Mouse (Mus musculus) brown adipose tissue, adult 24 weeks (tissue): ENCODE measurements at regions not wholly inside any gene's neighbourhood (a gene's known extent, or its start where the extent isn't known, plus 50 kb on each side); places are given as distances from the start of the nearest gene placed in this dataset.

Source experiments
- H3K27ac ChIP-seq: fragments of 200-500 bp; replicated peaks from 2 replicates; pipeline ENCODE4 v1.5.1; 2012; ENCODE audit warnings: low read depth, mild to moderate bottlenecking, low read length
- H3K4me1 ChIP-seq: fragments of 200-500 bp; 2 replicates; pipeline ENCODE4 v1.6.1; 2012; ENCODE audit warnings: low read length, mixed read lengths; ENCODE audit not compliant: control insufficient read depth, insufficient read depth, insufficient read length
- H3K4me3 ChIP-seq: fragments of 200-500 bp; 2 replicates; pipeline ENCODE4 v1.5.1; 2012; ENCODE audit warnings: low read depth, mild to moderate bottlenecking, low read length, moderate library complexity; ENCODE audit not compliant: insufficient read depth

DNA sequence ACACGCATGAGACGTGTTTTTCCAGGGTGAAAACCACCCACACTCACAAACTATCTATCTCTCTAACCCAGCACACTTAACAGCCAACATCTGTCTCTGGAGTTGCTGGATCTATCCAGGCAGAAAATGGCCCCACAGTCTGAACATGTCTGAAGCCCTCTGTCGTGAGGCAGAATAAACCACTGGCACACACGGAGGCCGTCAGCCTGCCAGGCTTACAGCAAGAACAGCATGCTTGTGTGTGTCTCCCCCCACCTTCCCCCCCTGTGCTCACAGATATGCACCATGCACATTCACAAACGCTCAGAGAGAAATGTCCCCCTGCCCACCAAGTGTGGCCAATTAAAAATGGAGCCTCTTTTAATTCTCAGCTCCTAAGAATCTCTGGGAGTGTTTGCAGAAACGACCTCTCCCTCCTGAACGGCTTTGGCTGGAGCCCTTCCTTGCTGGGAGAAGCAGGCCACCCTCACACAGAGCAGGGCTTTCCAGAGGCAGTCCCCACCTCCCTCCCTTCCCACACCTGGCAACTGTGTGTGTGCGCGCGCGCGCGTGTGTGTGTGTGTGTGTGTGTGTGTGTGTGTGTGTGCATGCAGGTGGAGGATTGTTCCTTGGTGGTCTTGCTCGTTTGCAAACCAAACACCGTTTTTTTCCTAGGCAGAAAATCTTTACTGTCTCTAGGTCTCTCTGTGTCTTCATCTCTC is 88.7 kb downstream of the Edn3 start:
- no peak overlapping the region for H3K27ac ChIP-seq
- H3K4me1 ChIP-seq = no peaks in the 10 kb centered on the region; the same call in 1 of the 2 replicates
- H3K4me3 ChIP-seq = no peak overlapping the region

DNA sequence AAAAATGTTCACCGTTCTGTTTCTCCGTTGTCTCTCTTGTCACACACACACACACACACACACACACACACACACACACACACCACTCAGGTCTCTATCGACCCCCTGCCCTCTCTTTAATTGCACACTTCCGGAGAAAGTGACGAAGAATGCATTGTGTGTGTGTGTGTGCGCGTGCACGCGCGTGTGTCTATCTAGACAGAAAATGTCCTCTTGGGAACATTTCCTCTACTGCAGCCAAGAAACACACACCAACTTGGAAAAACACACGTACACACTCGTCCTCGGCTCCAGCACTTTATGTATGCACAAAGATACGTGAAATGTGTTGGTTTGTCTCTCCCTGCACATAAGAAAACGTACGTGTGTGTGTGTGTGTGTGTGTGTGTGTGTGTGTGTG is 90.4 kb downstream of the Edn3 start:
- H3K27ac ChIP-seq = no peak overlapping the region
- no peaks in the 10 kb centered on the region for H3K4me1 ChIP-seq
- no peak overlapping the region for H3K4me3 ChIP-seq

GRCm38 (mm10) chr2:174851525-174852330 is 91.3 kb downstream of the Edn3 start:
- Histone ChIP-seq H3K27ac (no peak overlapping the region), H3K4me1 (no peaks in the 10 kb centered on the region), H3K4me3 (no peak overlapping the region)

- H3K4me3 ChIP-seq = no peak overlapping the region
- H3K4me1 ChIP-seq = no peaks in the 10 kb centered on the region; the same call in 1 of the 2 replicates
Observed at GRCm38 (mm10) chr2:174853786-174854185, 93.4 kb downstream of the Edn3 start.

DNA sequence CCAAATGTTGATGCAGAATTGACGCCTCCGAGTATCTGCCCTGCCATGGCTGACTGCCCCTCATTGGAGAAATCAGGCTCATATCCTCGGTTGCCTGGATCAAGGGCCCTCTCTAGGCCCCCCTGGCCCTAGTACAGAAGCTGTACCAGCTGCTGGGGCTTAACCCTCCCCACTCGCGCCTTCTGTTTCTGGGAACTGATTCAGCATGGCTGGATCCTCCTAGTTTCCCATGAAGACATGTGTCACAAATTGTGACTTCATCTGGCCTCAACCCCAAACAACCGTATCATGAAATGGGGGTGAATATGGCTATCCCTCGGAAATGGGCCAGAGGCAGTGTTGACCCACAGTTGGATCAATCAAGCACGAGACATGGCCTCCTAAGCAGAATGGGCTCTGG is 95.1 kb downstream of the Edn3 start:
- H3K4me3 ChIP-seq = no peak overlapping the region
- no peak overlapping the region for H3K27ac ChIP-seq
- no peaks in the 10 kb centered on the region; the same call in 1 of the 2 replicates for H3K4me1 ChIP-seq

More at GRCm38 (mm10) chr2:174853786-174854185, 93.4 kb downstream of the Edn3 start:
- H3K27ac ChIP-seq = no peak overlapping the region

- H3K27ac ChIP-seq = no peak overlapping the region
- no peak overlapping the region for H3K4me3 ChIP-seq
- no peaks in the 10 kb centered on the region; the same call in 1 of the 2 replicates for H3K4me1 ChIP-seq
Observed at GRCm38 (mm10) chr2:174856135-174856534, 95.7 kb downstream of the Edn3 start.

DNA sequence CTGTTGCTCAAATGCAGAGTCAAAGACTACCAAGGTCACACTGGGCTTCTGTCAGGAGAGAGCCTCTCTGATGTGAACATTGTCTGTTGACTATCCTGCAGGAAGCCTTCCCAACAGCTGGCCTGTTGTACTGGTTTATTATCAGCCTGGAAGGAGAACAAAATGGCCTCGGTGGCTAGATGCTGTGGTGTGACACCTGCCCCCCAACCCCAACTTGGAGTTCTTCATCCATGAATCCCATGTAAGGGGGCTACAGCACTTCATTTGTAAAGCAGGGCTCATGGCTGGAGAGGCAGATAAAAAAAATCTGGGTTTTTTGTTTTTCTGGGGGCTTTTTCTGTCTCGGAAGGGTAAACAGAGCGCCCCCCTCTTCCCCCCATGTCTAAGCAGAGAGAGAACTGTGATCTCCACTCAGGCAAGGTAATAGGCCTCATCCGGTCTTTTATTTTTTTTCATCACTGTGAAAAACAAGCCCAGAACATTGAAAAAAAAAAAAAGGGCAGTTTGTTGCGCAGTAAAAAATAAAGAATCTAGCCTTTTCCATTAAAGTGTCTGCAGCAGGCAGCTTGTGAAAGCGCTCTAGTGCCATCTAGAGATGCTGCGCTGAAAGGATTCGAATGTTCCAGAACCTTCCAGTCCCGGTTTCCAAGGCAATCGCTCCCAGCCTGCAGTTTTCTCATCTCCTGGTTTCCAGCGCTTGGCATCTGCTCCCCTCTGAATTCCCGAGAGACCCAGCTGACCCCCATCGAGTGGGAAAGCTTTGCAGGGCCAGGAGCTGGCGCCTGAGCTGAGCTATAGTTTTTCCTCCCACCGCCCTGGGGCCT is 97.8 kb downstream of the Edn3 start:
- Histone ChIP-seq H3K4me3 (no peak overlapping the region), H3K27ac (peak overlapping the region; percentile 35; the same call in 1 of the 2 replicates)

GRCm38 (mm10) chr2:174858835-174859215 is 98.4 kb downstream of the Edn3 start:
- peak overlapping the region; percentile 35; the same call in 1 of the 2 replicates for H3K27ac ChIP-seq
- no peak overlapping the region for H3K4me3 ChIP-seq
- no peaks in the 10 kb centered on the region; the same call in 1 of the 2 replicates for H3K4me1 ChIP-seq

More for the DNA sequence above, 97.8 kb downstream of the Edn3 start:
- H3K4me1 ChIP-seq = no peaks in the 10 kb centered on the region; the same call in 1 of the 2 replicates

- Histone ChIP-seq H3K4me3 (no peak overlapping the region), H3K27ac (no peak overlapping the region), H3K4me1 (no peaks in the 10 kb centered on the region; the same call in 1 of the 2 replicates)
Observed at GRCm38 (mm10) chr2:174859533-174859932, 99.1 kb downstream of the Edn3 start.

DNA sequence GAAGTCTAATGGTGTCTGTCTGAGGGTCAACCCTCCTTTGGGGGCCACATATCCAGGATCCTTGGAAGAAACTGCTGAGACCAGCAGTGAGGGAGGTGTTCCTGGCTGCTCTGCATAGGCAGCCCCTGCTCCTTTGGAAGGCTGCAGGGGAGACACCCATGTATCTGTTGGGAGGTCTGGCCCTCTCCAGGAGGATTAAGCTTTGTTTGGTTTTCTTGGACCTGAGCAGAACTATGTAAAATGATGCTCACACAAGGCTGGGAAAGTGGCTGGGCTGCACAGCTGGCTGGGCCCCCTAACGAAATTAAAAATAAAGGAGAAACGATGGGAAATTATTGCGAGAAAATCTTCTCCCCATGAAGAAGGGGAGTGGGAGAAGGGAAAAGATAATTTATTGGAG is 104.2 kb downstream of the Edn3 start:
- Histone ChIP-seq H3K4me1 (no peaks in the 10 kb centered on the region), H3K4me3 (no peak overlapping the region), H3K27ac (no peak overlapping the region)

GRCm38 (mm10) chr2:174866546-174866945 is 106.1 kb downstream of the Edn3 start:
- Histone ChIP-seq H3K27ac (no peak overlapping the region), H3K4me3 (no peak overlapping the region), H3K4me1 (no peaks in the 10 kb centered on the region)

DNA sequence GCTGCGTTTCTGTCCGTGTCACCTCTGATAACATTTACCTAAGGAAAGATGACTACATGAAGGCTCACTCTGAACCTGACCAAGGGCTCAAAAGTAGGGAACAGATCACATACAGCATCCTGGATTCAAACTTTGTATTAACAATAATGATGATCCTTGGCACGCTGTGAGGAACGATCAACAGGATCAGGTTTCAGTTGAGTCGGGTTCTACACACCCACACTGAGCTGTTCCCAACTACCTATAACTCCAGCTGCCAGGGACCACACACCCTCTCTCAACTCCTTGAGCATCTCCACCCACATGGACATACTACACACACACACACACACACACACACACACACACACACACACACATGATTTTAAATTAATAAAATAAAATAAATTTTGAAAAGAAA is 107.0 kb downstream of the Edn3 start:
- Histone ChIP-seq H3K4me3 (no peak overlapping the region), H3K4me1 (no peaks in the 10 kb centered on the region), H3K27ac (no peak overlapping the region)

DNA sequence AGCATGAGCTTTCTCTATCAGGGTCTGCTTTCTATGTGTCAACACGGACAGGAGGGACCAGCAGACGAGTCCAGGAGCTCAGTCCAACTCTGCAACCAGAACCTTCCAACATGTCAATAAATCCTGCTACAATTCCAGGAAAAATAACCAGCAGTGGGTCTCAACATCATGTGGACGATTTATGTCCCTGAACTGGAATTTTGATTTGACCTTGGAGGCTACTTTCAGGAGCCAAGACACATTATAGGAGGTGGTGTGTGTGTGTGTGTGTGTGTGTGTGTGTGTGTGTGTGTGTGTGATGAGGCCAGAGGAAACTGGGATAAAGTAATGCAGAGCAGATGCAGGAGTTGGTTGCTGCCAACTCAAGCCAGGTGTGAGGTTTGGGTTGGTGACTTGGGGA is 107.8 kb downstream of the Edn3 start:
- Histone ChIP-seq H3K27ac (no peak overlapping the region), H3K4me1 (no peaks in the 10 kb centered on the region), H3K4me3 (no peak overlapping the region)

GRCm38 (mm10) chr2:174868743-174869369 is 108.4 kb downstream of the Edn3 start:
- Histone ChIP-seq H3K4me1 (no peaks in the 10 kb centered on the region), H3K4me3 (no peak overlapping the region), H3K27ac (no peak overlapping the region)

DNA sequence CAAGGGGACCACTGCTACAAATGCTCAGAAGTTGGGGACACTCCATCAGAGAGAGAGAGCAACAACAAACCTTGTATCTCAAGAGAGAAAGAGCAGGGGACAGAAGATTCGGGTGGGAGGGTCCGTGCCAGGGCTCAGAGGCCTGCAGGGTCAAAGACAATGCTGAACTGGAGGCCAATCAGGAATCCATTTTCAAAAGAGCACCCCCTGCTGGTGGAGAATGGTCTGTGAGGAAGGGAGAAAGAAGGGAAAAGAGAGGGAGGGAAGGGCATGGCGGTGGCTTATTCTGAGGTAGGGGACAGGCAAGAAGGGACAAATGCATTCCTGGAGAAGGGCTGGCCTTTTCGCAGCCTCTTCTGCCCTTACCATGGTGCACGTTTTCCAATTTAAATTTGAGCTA is 109.9 kb downstream of the Edn3 start:
- H3K27ac ChIP-seq = no peak overlapping the region
- H3K4me1 ChIP-seq = no peaks in the 10 kb centered on the region
- H3K4me3 ChIP-seq = no peak overlapping the region
